Mouse (Mus musculus): ENCODE data around the gene Tpcn1. TPM values are rescaled to one million over a fixed set of nuclear protein-coding genes. Genes with fewer than 3 reads are reported as not detected.

Gene Tpcn1
- total RNA-seq, 2 experiments from 2014 or later, result 53.1 to 60.4 TPM

GRCm38 (mm10) chr5:120609246-120609775, 20.8 kb upstream of the Tpcn1 start:
- no peak for DNase-seq

DNA sequence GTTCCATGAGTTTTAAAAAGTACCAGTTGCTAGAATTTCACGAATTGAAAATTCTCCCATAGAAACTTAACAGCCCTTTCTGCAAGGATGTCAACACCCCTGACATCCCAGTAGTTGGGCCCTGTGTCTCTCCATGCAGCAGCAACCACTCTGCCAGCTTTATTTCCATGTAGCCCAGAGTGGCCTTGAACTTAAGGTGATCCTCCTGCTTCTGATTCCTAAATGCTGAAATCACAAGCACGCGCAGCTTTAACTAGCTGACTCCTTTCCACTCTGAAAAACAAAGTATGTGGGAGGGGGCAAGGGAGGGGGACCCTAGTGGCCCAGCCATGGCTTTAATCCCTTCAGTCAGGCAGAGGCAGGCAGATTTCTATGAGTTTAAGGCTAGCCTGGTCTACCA, 18.9 kb upstream of the Tpcn1 start:
- DNase-seq, result no peak

DNA sequence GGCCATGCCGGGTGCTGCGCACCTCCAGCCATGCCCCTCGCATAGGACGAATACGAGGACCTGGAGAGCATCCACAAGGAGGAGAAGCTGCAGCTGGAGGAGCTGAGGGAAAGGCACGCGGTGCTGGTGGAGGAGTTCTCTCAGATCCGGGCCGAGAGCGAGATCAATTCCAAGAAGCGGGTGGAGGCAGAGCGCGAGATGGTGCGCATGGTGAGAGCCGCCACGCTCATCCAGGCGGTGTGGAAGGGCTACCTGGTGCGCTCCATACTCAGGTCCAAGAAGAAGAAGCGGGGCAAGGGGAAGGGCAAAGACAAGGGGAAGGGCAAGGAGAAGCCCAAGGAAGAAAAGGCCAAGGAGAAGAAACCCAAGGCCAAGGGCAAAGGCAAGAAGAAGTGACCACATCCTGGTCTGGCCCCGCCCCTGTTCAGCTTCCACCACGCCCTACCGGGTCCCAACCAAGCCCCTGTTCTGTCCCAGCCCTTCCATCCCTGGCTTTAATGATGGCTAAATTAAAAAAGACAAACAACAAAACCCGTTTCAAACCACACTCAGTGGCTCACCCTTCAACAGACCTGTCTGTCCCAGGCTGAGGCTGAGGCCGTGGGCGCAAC, 18.2 kb upstream of the Tpcn1 start:
- no peak for DNase-seq

DNA sequence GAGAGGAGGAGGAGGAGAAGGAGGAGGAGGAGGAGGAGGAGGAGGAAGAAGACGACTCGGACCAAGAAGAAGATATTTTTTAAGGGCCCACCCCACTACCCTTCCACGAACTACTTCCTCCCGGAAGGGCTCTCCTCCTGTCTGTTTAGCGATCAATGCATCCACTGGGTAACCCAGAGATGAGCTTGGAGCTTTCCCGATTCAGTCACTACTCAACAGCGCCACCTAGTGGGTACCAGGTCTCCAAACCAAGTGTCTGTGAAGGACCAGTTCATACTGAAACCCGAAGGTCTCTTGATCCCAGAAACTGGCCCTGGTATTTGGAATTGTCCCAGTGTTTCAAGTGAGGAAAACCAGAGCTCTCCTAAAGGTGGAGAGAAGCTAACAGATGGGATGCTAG, 17.2 kb upstream of the Tpcn1 start:
- peak; percentile 95 for DNase-seq

DNA sequence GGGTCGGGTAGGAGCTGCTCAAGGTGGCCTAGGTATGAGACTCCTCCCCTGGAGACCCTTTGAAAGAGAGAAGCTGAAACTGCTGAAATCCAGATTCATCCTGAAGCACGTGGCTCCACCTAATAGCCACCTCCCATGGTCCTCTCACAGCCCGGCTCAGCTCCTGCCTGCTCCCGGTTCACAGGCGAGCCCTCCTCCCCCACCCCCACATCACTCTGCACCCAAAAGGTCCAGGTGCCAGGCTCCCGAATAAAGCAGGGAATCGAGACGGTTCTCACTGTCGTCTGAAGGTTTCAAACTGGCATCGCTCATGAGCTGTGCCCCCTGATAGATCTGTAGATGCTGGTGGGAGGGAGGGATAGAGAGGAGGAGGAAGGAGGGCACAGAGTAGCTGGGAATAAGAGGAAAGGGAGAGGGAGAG, 16.8 kb upstream of the Tpcn1 start:
- no peak for DNase-seq

- DNase-seq, result peak; percentile 91
These were observed 16.4 kb upstream of the Tpcn1 start for GRCm38 (mm10) chr5:120604839-120605238.

- DNase-seq, result no peak
These were observed 15.0 kb upstream of the Tpcn1 start for GRCm38 (mm10) chr5:120603515-120603914.

GRCm38 (mm10) chr5:120602210-120602609, 13.7 kb upstream of the Tpcn1 start:
- DNase-seq, result no peak

GRCm38 (mm10) chr5:120600946-120601668, 12.6 kb upstream of the Tpcn1 start:
- peak; percentile 56 for DNase-seq

- no peak for DNase-seq
These were observed 11.2 kb upstream of the Tpcn1 start for GRCm38 (mm10) chr5:120599625-120600024.

- DNase-seq, result no peak
These were observed 6.0 kb upstream of the Tpcn1 start for GRCm38 (mm10) chr5:120594485-120594884.

DNA sequence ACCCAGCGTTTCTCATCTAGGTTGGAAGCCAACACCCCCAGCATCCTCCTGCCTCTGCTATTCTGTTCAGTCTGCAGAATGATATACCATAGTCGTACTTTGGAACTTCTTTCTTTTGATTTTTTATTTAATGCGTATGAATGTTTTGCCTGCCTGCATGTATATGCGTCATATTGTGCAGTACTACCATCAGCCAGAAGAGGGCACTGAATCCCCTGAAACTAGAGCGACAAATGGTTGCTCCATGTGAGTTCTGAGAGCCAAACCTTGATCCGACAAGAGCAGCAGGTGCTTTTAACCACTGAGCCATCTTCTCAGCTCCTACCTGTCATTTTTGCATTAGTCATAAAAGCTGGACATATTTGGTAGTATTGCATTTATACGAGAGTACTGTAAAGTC, 3.7 kb upstream of the Tpcn1 start:
- DNase-seq, result no peak

DNA sequence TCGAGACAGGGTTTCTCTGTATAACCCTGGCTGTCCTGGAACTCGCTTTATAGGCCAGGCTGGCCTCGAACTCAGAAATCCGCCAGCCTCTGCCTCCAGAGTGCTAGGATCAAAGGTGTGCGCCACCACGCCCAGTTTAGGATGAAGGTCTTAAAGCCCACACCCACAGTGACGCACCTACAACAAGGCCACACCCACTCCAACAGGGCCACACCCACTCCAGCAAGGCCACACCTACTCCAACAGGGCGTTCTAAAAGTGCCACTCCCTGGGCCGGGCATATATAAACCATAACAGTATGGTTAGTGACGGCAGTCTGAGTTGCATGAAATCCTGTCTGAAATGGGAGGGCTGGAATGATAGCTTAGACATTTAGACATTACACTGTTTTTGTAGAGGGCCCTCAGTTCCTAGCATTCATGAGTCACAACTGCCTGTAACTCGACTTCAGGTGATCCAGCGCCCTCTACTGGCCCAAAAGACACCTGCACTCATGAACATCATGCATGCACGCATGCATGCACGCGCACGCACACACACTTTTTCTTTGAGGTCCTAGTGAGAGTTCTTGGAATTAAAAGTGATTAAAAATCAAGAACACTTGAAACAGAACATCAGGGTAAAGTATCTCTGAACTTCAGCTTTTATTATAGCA, 2.0 kb upstream of the Tpcn1 start:
- DNase-seq, result peak; percentile 59

DNA sequence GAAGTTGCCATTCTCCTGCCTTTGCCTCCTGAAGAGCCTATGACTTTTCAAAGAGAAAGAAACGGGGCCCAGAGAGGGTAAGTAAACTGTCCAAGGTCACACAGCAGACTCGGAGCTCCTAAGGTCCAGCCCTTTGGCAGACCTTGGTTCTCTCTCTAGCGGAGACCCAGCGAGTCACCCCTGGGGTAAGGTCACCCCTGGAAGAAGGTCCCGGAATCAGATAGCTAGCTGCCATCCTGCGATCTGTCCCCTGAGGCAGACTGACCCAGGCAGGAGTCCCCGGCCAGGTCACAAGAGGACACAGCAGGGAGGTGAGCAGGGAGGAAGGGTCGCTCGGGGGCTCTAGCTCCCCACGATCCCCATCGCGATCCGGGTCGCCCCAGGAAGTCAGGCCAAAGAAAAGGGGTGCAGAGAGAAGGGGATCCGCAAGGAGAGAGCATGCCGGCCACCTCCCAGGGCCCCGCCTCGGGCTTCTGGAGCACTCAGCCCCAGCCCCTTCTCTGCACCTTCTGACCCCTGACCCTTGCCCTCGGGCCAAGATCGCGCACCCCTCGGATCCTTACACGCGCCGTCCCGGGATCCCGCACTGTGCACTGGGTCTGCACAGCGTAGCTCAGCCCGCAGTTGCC, 419 bp downstream of the Tpcn1 start:
- DNase-seq, result peak; percentile 56

DNA sequence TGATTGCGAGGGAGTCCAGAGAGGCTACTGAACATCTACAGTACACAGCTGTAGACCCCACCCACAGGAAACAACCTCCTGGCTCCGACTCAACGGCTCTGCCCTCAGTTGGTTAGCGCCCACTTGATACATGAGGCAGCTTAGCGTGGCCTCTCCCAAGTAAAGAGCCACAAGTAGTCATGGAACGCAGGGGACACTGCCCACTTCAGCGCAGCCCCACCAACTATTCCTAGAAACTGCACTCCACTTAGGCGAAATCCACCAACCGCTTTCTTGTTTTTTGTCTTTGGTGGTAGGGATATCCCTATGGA, 902 bp downstream of the Tpcn1 start:
- no peak for DNase-seq

DNA sequence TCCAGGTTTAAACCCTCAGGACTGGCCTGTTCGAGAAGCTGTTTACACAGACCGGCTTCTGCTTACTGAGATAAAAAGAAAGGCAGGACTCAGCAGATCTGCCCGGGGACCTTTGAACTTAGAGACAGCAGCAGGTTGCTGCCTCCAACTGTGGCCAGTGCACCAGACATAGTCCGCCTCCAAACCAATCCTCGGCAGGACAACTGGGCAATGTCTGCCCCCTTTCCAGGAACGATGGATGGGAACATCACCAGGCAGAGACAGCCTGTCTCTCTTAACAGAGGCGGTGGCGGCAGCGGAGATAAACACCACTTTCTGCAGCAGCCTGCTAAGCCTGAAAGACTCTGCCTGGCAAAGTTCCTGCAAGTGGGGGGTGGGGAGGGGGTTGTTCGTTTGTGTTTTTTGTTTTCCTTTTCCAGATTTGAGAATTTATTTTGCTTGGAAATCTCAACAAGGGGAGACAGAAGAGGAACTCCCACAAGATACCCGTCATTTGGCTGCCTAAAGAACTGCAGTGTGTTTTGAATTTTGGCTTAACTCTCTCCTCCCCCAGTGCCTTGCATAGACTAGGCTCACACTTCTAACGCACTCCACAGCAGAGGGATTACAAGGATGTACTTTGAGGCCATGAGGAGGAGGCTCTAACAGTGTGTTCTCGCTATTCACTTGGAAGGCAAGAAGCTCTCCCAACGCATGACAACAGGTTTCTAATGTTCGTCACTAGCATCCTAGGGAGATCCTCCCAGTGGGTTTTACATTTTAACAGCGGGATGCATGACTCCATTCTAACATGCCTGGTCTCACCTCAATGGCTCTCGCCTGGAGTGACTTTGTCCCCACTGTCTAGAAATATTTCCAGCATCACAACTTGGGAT, 1.5 kb downstream of the Tpcn1 start:
- DNase-seq, result peak; percentile 48

DNA sequence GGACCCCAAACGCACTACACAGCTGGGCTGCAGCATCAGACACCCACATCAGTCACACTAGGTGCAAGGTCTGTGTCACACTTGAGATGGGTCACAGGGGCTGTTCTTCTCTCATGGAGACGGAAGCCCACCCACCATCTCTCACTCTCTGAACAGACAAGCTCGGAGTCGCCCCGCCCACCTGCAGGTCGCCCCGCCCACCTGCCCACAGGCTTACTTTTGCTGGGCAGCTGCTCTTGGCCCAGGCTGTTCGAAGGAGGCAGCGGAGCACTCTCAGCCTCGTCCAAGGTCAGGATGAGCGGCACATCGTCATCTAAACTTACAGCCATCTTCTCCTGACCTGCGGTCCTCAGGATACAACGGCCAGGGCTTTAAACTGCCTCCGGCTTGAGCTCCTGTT, 3.5 kb downstream of the Tpcn1 start:
- no peak for DNase-seq

- no peak for DNase-seq
These were observed 5.0 kb downstream of the Tpcn1 start for GRCm38 (mm10) chr5:120583511-120583910.

DNA sequence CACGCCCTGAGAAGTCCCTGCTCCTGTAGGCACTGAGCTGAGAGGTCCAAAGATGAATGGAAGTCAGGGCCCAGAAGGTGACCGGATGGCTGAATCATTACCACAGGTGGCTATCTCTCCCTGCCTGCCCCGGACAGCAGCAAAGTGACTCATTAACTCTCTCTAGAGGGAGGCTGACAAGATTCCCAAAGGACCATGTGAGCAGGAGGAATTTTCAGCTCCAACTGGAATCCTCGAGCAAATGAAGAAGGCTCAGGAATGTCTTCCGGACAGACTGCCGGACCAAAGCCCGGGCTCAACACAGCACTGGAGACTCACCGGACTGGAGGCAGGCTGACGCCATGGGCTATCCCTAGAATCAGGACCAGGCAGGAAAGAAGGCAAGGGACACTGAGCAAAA, 6.5 kb downstream of the Tpcn1 start:
- DNase-seq, result no peak

- no peak for DNase-seq
These were observed 8.4 kb downstream of the Tpcn1 start for GRCm38 (mm10) chr5:120579898-120580626.

- peak; percentile 74 for DNase-seq
These were observed 9.1 kb downstream of the Tpcn1 start for GRCm38 (mm10) chr5:120579211-120579897.
